Mouse (Mus musculus) layer of hippocampus, adult 8-10 months (tissue): Measurements from ENCODE around the gene Krt222. TPM values are rescaled to one million over a fixed set of nuclear protein-coding genes. Genes with fewer than 3 reads are reported as not detected.
"Not testable (repeated sequence)": the region's sequence is repeated elsewhere in the genome, so short reads cannot be mapped to it uniquely, and the experiment has no call there.

Source experiments
- DNase-seq, 2 experiments: peaks; one replicate each; pipeline ENCODE4 v3.0.0; 2022; ENCODE audit warnings: low spot score in 2 of 2
- total RNA-seq, 4 experiments: library from RNA; stranded (reverse); gene quantifications; 2 replicates each; pipeline ENCODE4 v1.2.4; 2022

The Krt222 gene
- total RNA-seq, result 10 to 100 TPM; 23.4 to 28.0 (median 26.3) TPM

- peak; percentile 23 to 28 for DNase-seq
Observed at GRCm38 (mm10) chr11:99243820-99244374, at the start of gene Krt222. Gene Krt222, minus strand, starts transcription at chr11:99244085.

- peak in 1 of 2 experiments; percentile 10 for DNase-seq
Observed at GRCm38 (mm10) chr11:99292846-99293245, 49.0 kb upstream of the Krt222 start.

GRCm38 (mm10) chr11:99284833-99285312 lies 41.0 kb upstream of the Krt222 start, which contains the start of gene Krt24:
Gene Krt24, minus strand, starts transcription at chr11:99285262.
- no peak for DNase-seq

GRCm38 (mm10) chr11:99284011-99284410 lies 40.1 kb upstream of the Krt222 start:
- peak; percentile 8 to 22 for DNase-seq

- no peak for DNase-seq
Observed at GRCm38 (mm10) chr11:99283334-99283733, 39.4 kb upstream of the Krt222 start.

- DNase-seq, result no peak
Observed at GRCm38 (mm10) chr11:99281116-99281515, 37.2 kb upstream of the Krt222 start.

GRCm38 (mm10) chr11:99279986-99280385 lies 36.1 kb upstream of the Krt222 start:
- no peak for DNase-seq

- DNase-seq, result no peak
Observed at GRCm38 (mm10) chr11:99276786-99277185, 32.9 kb upstream of the Krt222 start.

- DNase-seq, result no peak
Observed at GRCm38 (mm10) chr11:99275624-99276023, 31.7 kb upstream of the Krt222 start.

GRCm38 (mm10) chr11:99272721-99273120 lies 28.8 kb upstream of the Krt222 start:
- DNase-seq, result no peak

- DNase-seq, result no peak
Observed at GRCm38 (mm10) chr11:99269192-99269591, 25.3 kb upstream of the Krt222 start.

GRCm38 (mm10) chr11:99265796-99266195 lies 21.9 kb upstream of the Krt222 start:
- DNase-seq, result no peak

GRCm38 (mm10) chr11:99265220-99265619 lies 21.3 kb upstream of the Krt222 start:
- DNase-seq, result peak; percentile 38 to 47

GRCm38 (mm10) chr11:99256213-99256612 lies 12.3 kb upstream of the Krt222 start:
- no peak for DNase-seq

- no peak for DNase-seq
Observed at GRCm38 (mm10) chr11:99255316-99255715, 11.4 kb upstream of the Krt222 start.

GRCm38 (mm10) chr11:99253893-99254292 lies 10.0 kb upstream of the Krt222 start:
- DNase-seq, result no peak

GRCm38 (mm10) chr11:99252671-99253070 lies 8.8 kb upstream of the Krt222 start:
- no peak for DNase-seq

GRCm38 (mm10) chr11:99250666-99251065 lies 6.8 kb upstream of the Krt222 start:
- DNase-seq, result no peak

- peak; percentile 24 to 54 for DNase-seq
Observed at GRCm38 (mm10) chr11:99250241-99250640, 6.4 kb upstream of the Krt222 start.

GRCm38 (mm10) chr11:99249115-99249514 lies 5.2 kb upstream of the Krt222 start:
- DNase-seq, result no peak

- no peak for DNase-seq
Observed at GRCm38 (mm10) chr11:99247916-99248315, 4.0 kb upstream of the Krt222 start.

GRCm38 (mm10) chr11:99244519-99244918 lies 634 bp upstream of the Krt222 start:
- not testable (repeated sequence) for DNase-seq

- DNase-seq, result no peak
Observed at GRCm38 (mm10) chr11:99243200-99243819, 575 bp downstream of the Krt222 start.
